Mouse (Mus musculus): Measurements from ENCODE around the gene Olfr288. TPM values are rescaled to one million over a fixed set of nuclear protein-coding genes. Genes with fewer than 3 reads are reported as not detected.

The Olfr288 gene
- total RNA-seq, 4 experiments from 2014 or later, result not detected

Other genes starting within 250 kb of the Olfr288 start
- 10 to 100 TPM; 32.1 to 41.9 (median 39.0) TPM for gene Tmem106c, start 231.3 kb downstream of the Olfr288 start, total RNA-seq (2022)
- gene Col2a1, start 190.8 kb downstream of the Olfr288 start, total RNA-seq (2022), result 1 to 10 TPM; 1.2 to 2.8 (median 1.9) TPM
- 100 to 1,000 TPM; 332 to 357 (median 349) TPM for gene Pfkm, start 103.0 kb downstream of the Olfr288 start, total RNA-seq (2022)
- gene Senp1, start 101.8 kb downstream of the Olfr288 start, total RNA-seq (2022), result 10 to 100 TPM; 13.8 to 16.1 (median 14.9) TPM
- 10 to 100 TPM; 50.7 to 55.0 (median 54.3) TPM for gene Asb8, start 29.9 kb downstream of the Olfr288 start, total RNA-seq (2022)
- 10 to 100 TPM in 3 of 4 experiments, 1 to 10 TPM in 1; 9.8 to 11.9 (median 10.6) TPM for gene Ccdc184, start 28.4 kb downstream of the Olfr288 start, total RNA-seq (2022)
- gene Gm44579, start 25.4 kb upstream of the Olfr288 start, total RNA-seq (2022), result under 1 TPM in 3 of 4 experiments, not detected in 1; 0.21 to 0.45 (median 0.27) TPM
- 1 to 10 TPM; 4.1 to 5.4 (median 4.4) TPM for gene Olfr287, start 25.5 kb upstream of the Olfr288 start, total RNA-seq (2022)
- gene Olfr286, start 38.9 kb upstream of the Olfr288 start, total RNA-seq (2022), result not detected
- gene H1fnt, start 61.8 kb upstream of the Olfr288 start, total RNA-seq (2022), result not detected
- gene Zfp641, start 100.6 kb upstream of the Olfr288 start, total RNA-seq (2022), result 1 to 10 TPM; 6.5 to 7.7 (median 6.8) TPM
- gene Olfr285, start 121.8 kb upstream of the Olfr288 start, total RNA-seq (2022), result not detected
- not detected for gene Olfr284, start 145.4 kb upstream of the Olfr288 start, total RNA-seq (2022)
- gene Olfr283, start 185.4 kb upstream of the Olfr288 start, total RNA-seq (2022), result not detected
- not detected for gene Olfr282, start 235.7 kb upstream of the Olfr288 start, total RNA-seq (2022)